Mouse (Mus musculus) naive thymus-derived CD4-positive, alpha-beta T cell, adult 5 months (primary cell): ENCODE measurements around the gene Stfa3. TPM values are rescaled to one million over a fixed set of nuclear protein-coding genes. Genes with fewer than 3 reads are reported as not detected.

ENCODE experiments used
- polyA plus RNA-seq: library from polyadenylated mRNA; unstranded; fragments of 100-300 nt; shearing (Covaris generic); gene quantifications from one replicate; pipeline ENCODE4 v1.2.1, GENCODE M21; 2017

Stfa3 gene
- polyA plus RNA-seq: not detected

DNA sequence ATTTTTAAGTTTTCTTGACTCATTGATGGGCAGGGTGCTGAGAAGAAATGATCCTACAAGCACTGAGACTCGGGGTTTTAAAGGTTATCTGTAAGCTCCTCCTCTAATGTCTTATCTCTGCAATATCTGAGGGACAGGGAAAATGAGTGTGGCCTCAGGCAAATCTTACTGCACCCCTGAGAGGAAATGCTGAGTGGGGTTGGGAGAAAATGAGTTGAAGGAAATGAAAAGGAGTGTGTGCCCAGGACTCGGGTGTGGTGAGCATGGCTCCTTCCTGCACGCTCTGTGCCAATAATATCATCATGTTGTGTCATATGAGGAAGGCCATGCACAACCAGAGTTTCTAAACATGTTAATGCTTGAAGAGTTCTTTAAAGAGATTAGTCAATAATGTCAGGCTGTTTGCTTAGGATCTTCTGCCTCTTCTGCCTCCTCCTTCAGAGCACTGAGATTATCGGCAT lies at the start of gene Stfa3:
Gene Stfa3 (minus strand): TSS at position 51 of the 461 bp plus-strand sequence.

GRCm38 (mm10) chr16:36408357-36408756 lies 46.8 kb downstream of the Stfa3 start, which contains the start of gene Stfa2:
TSS of gene Stfa2 (minus strand) at chr16:36408457.

Other genes starting within 250 kb of the Stfa3 start
- gene Gm5416, start 245.0 kb downstream of the Stfa3 start, polyA plus RNA-seq: not detected
- gene 2010005H15Rik, start 233.9 kb downstream of the Stfa3 start, polyA plus RNA-seq: not detected
- not detected for gene Stfa1, start 178.4 kb downstream of the Stfa3 start, polyA plus RNA-seq
- not detected for gene BC117090, start 121.1 kb downstream of the Stfa3 start, polyA plus RNA-seq
- not detected for gene BC100530, start 87.6 kb downstream of the Stfa3 start, polyA plus RNA-seq
- not detected for gene Stfa2, start 46.9 kb downstream of the Stfa3 start, polyA plus RNA-seq
- gene Casr, start 106.7 kb upstream of the Stfa3 start, polyA plus RNA-seq: not detected
- 3.4 TPM for gene Cd86, start 210.7 kb upstream of the Stfa3 start, polyA plus RNA-seq
- gene Ildr1, start 238.6 kb upstream of the Stfa3 start, polyA plus RNA-seq: 0.82 TPM